In genomic region chr13:112038556-112039304, GRCm38 (mm10) we compare ENCODE assay signal across 29 mouse cellular contexts.
DNase-seq lines count a peak whose midpoint lies in the region; ATAC-seq lines count a peak whose summit lies in the region.
"Had no signal": no experiment of that assay in that cellular context is flagged by ENCODE, and none has a peak within 500 bp of the region (broad histone marks: within the 10 kb centered on the region; RNA-seq: fewer than 3 reads in every experiment).

No protein-coding gene starts in this region.

- 89% methylated on average over 9 of the region's 9 CpGs for WGBS in kidney, embryonic 15.5 days
- WGBS in lung, embryonic 15.5 days, result 56% methylated on average over 9 of the region's 9 CpGs

- H3K4me2 ChIP-seq in kidney, embryonic 15.5 days, result no peak overlapping the region
- H3K4me2 ChIP-seq in lung, embryonic 15.5 days, result no peak overlapping the region
- H3K4me2 ChIP-seq: forebrain, embryonic 13.5 days; hindbrain, embryonic 12.5 days; intestine, embryonic 15.5 days; limb, embryonic 13.5 days; midbrain, embryonic 15.5 days; neural tube, embryonic 15.5 days; stomach, embryonic 15.5 days had no signal

- no peak overlapping the region for H3K4me3 ChIP-seq in kidney, embryonic 15.5 days (replicated peaks)
- no peak overlapping the region for H3K4me3 ChIP-seq in lung, embryonic 15.5 days
- H3K4me3 ChIP-seq: forebrain, embryonic 13.5 days; hindbrain, embryonic 12.5 days; intestine, embryonic 15.5 days; limb, embryonic 13.5 days; midbrain, embryonic 10.5 days; midbrain, embryonic 15.5 days; neural tube, embryonic 15.5 days; stomach, embryonic 15.5 days had no signal

- 0 out of 2 replicates have a peak overlapping the region, but pooled peaks have one; percentile 4 for H3K27ac ChIP-seq in kidney, embryonic 15.5 days
- no peak overlapping the region for H3K27ac ChIP-seq in lung, embryonic 15.5 days
- H3K27ac ChIP-seq: forebrain, embryonic 13.5 days; hindbrain, embryonic 12.5 days; hindbrain, postnatal 0 days; intestine, embryonic 15.5 days; limb, embryonic 13.5 days; liver, embryonic 14.5 days; midbrain, embryonic 10.5 days; midbrain, embryonic 15.5 days; neural tube, embryonic 15.5 days; stomach, embryonic 15.5 days had no signal

- peaks cover 11% of the 10 kb centered on the region; the same call in 1 of the 2 replicates for H3K4me1 ChIP-seq in kidney, embryonic 15.5 days
- H3K4me1 ChIP-seq in lung, embryonic 15.5 days, result peaks cover 11% of the 10 kb centered on the region
- H3K4me1 ChIP-seq: forebrain, embryonic 13.5 days; hindbrain, embryonic 12.5 days; intestine, embryonic 15.5 days; limb, embryonic 13.5 days; midbrain, embryonic 10.5 days; midbrain, embryonic 15.5 days; neural tube, embryonic 15.5 days had no signal

- DNase-seq in kidney, adult 9 months, result no peak
- DNase-seq in lung, postnatal 14 days, result no peak
- peak; percentile 95 for DNase-seq in fat pad, adult 2 months (ENCODE audit: extremely low read depth, low read depth, low spot score)
- DNase-seq in gonadal fat pad, adult 2 months (ENCODE audit: low read depth), result peak; percentile 94
- DNase-seq in cerebellum, postnatal 36 days, result no peak
- no peak for DNase-seq in frontal cortex, postnatal 14 days (ENCODE audit: low spot score in 2 of 2)
- DNase-seq: adrenal gland, postnatal 25 days; B cell, adult 2 months; cerebellum, adult 11-12 months; cerebellum, adult 9-11 months; gastrocnemius, postnatal 25 days; kidney, postnatal 4 days; lung, postnatal 10 days; retina, postnatal 1 day; right cerebral cortex, postnatal 14 days; thymus, adult 2 months; thymus, postnatal 4 days had no signal

- H3K9me3 ChIP-seq in kidney, embryonic 15.5 days (replicated peaks), result no peaks in the 10 kb centered on the region
- no peaks in the 10 kb centered on the region for H3K9me3 ChIP-seq in lung, embryonic 15.5 days
- H3K9me3 ChIP-seq: forebrain, embryonic 13.5 days; hindbrain, embryonic 12.5 days; intestine, embryonic 15.5 days; limb, embryonic 13.5 days; midbrain, embryonic 10.5 days; midbrain, embryonic 15.5 days; neural tube, embryonic 15.5 days; stomach, embryonic 15.5 days had no signal

- ATAC-seq in kidney, embryonic 15.5 days (replicated peaks; ENCODE audit: low FRiP score), result no peak
- ATAC-seq in lung, embryonic 15.5 days (ENCODE audit: borderline replicate concordance, extremely low read depth, low FRiP score, low TSS enrichment), result 0 out of 2 replicates have a peak, but pooled peaks have one; percentile 34
- ATAC-seq: forebrain, embryonic 13.5 days; hindbrain, postnatal 0 days; intestine, embryonic 15.5 days; midbrain, embryonic 15.5 days had no signal

- H3K36me3 ChIP-seq in kidney, embryonic 15.5 days, result no peaks in the 10 kb centered on the region
- no peaks in the 10 kb centered on the region for H3K36me3 ChIP-seq in lung, embryonic 15.5 days
- H3K36me3 ChIP-seq: hindbrain, embryonic 12.5 days; intestine, embryonic 15.5 days; limb, embryonic 13.5 days; midbrain, embryonic 10.5 days; midbrain, embryonic 15.5 days; neural tube, embryonic 15.5 days; stomach, embryonic 15.5 days had no signal

- H3K9ac ChIP-seq in kidney, embryonic 15.5 days, result no peak overlapping the region
- no peak overlapping the region for H3K9ac ChIP-seq in lung, embryonic 15.5 days
- H3K9ac ChIP-seq: forebrain, embryonic 13.5 days; hindbrain, embryonic 12.5 days; intestine, embryonic 15.5 days; limb, embryonic 13.5 days; liver, embryonic 14.5 days; midbrain, embryonic 15.5 days; neural tube, embryonic 15.5 days; stomach, embryonic 15.5 days had no signal

- no peaks in the 10 kb centered on the region for H3K27me3 ChIP-seq in kidney, embryonic 15.5 days
- no peaks in the 10 kb centered on the region for H3K27me3 ChIP-seq in lung, embryonic 15.5 days
- H3K27me3 ChIP-seq: forebrain, embryonic 13.5 days; hindbrain, embryonic 12.5 days; intestine, embryonic 15.5 days; limb, embryonic 13.5 days; midbrain, embryonic 15.5 days; neural tube, embryonic 15.5 days; stomach, embryonic 15.5 days had no signal

Comparison
In these comparisons a context has a peak if more than half of its experiments do, and no peak if none do; other contexts are left out.
1. DNase-seq: peak in fat pad, adult 2 months (single experiment) and gonadal fat pad, adult 2 months (single experiment); none in kidney, adult 9 months (single experiment), lung, postnatal 14 days (single experiment), cerebellum, postnatal 36 days (0 of 2) and frontal cortex, postnatal 14 days (0 of 2).